8 mouse cellular contexts compared by ENCODE assay signal in the genomic region with DNA sequence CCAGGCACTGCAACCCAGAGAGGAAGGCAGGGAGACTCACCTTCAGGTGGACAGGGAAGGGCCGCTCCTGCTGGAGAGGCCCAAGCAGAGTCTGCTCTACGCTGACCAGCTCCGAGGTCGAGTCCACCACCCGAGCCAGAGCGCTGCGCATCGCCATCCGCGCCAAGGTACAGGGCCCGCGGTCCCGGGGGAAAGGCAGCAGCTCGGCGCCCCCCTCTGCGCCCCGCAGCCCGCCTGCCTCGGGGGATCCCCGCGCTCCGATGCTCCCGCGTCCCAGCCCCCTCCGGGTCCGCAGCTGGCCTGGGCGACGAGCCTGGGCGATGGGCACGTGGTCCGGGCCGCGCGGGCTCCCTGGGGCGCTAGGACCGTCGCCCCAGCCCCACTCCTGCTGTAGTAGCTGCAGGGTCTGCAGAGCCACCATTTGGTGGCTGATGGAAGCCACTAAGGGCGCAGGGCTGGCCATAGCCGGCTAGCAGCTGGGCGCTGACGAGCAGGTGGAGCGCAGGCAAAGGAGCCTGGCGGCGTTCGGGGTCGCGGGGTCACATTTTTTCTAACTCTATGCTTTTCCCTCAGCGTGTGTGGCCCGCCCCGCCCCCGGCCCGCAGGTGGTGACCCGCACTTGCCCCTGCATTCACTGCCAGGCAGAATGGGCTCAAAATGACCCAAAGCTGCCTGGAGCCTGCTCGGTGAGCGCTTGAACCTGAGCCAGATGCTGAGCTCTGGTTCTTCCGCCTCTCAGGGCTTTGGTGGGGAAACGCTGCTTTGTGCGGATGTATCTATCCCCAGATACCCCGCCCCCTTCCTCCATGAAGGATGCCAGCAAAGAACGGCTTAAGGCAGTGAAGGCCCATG. TPM values are rescaled to one million over a fixed set of nuclear protein-coding genes. Genes with fewer than 3 reads are reported as not detected.
DNase-seq lines count a peak whose midpoint lies in the region; ATAC-seq and TF ChIP-seq lines count a peak whose summit lies in the region.

TSS of gene Rnaseh2b (plus strand) at position 102 of the 852 bp plus-strand sequence.
TSS of gene Dleu7 (minus strand) at position 560 of the 852 bp plus-strand sequence.

- TF ChIP-seq CTCF in cerebellum, adult 2 months (IDR thresholded peaks at IDR 0.05; ENCODE audit: borderline replicate concordance, insufficient read depth, low read depth, low read length), result no peak
- TF ChIP-seq CTCF in forebrain, postnatal 0 days (IDR thresholded peaks at IDR 0.05; ENCODE audit: low read depth), result no peak

- 2% methylated on average over 60 of the region's 60 CpGs for WGBS in cerebellum, adult 2 months
- WGBS in forebrain, postnatal 0 days, result 2% methylated on average over 60 of the region's 60 CpGs
- under 1% methylated on average over 55 of the region's 60 CpGs for WGBS in hindbrain, embryonic 16.5 days
- WGBS in midbrain, embryonic 12.5 days, result 1% methylated on average over 59 of the region's 60 CpGs

- H3K4me2 ChIP-seq in forebrain, postnatal 0 days (ENCODE audit: low read depth), result peak within 1 kb of the TSS; percentile 99
- peak within 1 kb of the TSS; percentile 100 for H3K4me2 ChIP-seq in hindbrain, embryonic 16.5 days (ENCODE audit: low read length)
- peak within 1 kb of the TSS; percentile 99 for H3K4me2 ChIP-seq in midbrain, embryonic 12.5 days (replicated peaks)

- H3K27me3 ChIP-seq in cerebellum, adult 2 months (ENCODE audit: control insufficient read depth, insufficient read depth, low read length), result no peaks in the 10 kb centered on the region
- no peaks in the 10 kb centered on the region for H3K27me3 ChIP-seq in forebrain, postnatal 0 days (ENCODE audit: insufficient read depth, low read length)
- H3K27me3 ChIP-seq in hindbrain, embryonic 16.5 days (replicated peaks; ENCODE audit: control insufficient read depth, insufficient read depth, low read length), result no peaks in the 10 kb centered on the region
- H3K27me3 ChIP-seq in midbrain, embryonic 12.5 days, result peaks cover 11% of the 10 kb centered on the region

- no peaks in the 10 kb centered on the region for H3K9me3 ChIP-seq in forebrain, postnatal 0 days (ENCODE audit: low read length)
- no peaks in the 10 kb centered on the region for H3K9me3 ChIP-seq in hindbrain, embryonic 16.5 days (ENCODE audit: control insufficient read depth, low read length)
- no peaks in the 10 kb centered on the region for H3K9me3 ChIP-seq in midbrain, embryonic 12.5 days

- no peaks in the 10 kb centered on the region for H3K36me3 ChIP-seq in forebrain, postnatal 0 days (ENCODE audit: insufficient read depth)
- no peaks in the 10 kb centered on the region for H3K36me3 ChIP-seq in hindbrain, embryonic 16.5 days (ENCODE audit: control insufficient read depth, insufficient read depth, low read length)
- H3K36me3 ChIP-seq in midbrain, embryonic 12.5 days, result no peaks in the 10 kb centered on the region

- H3K9ac ChIP-seq in forebrain, postnatal 0 days, result peak within 1 kb of the TSS; percentile 89
- peak within 1 kb of the TSS; percentile 90 for H3K9ac ChIP-seq in hindbrain, embryonic 16.5 days (ENCODE audit: low read depth, low read length)
- H3K9ac ChIP-seq in midbrain, embryonic 12.5 days (replicated peaks), result peak within 1 kb of the TSS; percentile 62

- no peaks in the 10 kb centered on the region for H3K4me1 ChIP-seq in cerebellum, adult 2 months (ENCODE audit: control insufficient read depth, insufficient read depth, low read length)
- peaks cover 3% of the 10 kb centered on the region; the same call in 1 of the 2 replicates for H3K4me1 ChIP-seq in forebrain, postnatal 0 days (ENCODE audit: insufficient read depth)
- peaks cover 8% of the 10 kb centered on the region; the same call in 1 of the 2 replicates for H3K4me1 ChIP-seq in hindbrain, embryonic 16.5 days (ENCODE audit: control insufficient read depth, insufficient read depth, low read depth, low read length)
- peaks cover 15% of the 10 kb centered on the region for H3K4me1 ChIP-seq in midbrain, embryonic 12.5 days

- peak; percentile 9 for DNase-seq in adrenal gland, adult 2 months
- no peak for DNase-seq in adrenal gland, adult 8-10 months
- peak; percentile 14 to 29 for DNase-seq in cerebellum, adult 2 months
- DNase-seq in forebrain, postnatal 0 days, result peak; percentile 76
- DNase-seq in left cerebral cortex, adult 8-10 months (ENCODE audit: low spot score in 2 of 2), result peak; percentile 8
- DNase-seq in testis, postnatal 10 days (ENCODE audit: low spot score), result peak; percentile 68

- no peak for TF ChIP-seq POLR2A in cerebellum, adult 2 months (IDR thresholded peaks at IDR 0.05; ENCODE audit: borderline replicate concordance, insufficient read depth, low read length)

- peak within 1 kb of the TSS; percentile 51 for H3K4me3 ChIP-seq in cerebellum, adult 2 months (replicated peaks; ENCODE audit: insufficient read depth, low read depth, low read length)
- peak within 1 kb of the TSS; percentile 57 for H3K4me3 ChIP-seq in forebrain, postnatal 0 days (ENCODE audit: low read depth, low read length)
- H3K4me3 ChIP-seq in hindbrain, embryonic 16.5 days (ENCODE audit: low read length), result peak within 1 kb of the TSS; percentile 71
- H3K4me3 ChIP-seq in midbrain, embryonic 12.5 days, result peak within 1 kb of the TSS; percentile 57

- no peak within 1 kb of the TSS for H3K27ac ChIP-seq in cerebellum, adult 2 months (ENCODE audit: insufficient read depth, low read length)
- H3K27ac ChIP-seq in forebrain, postnatal 0 days (ENCODE audit: low read depth, low read length), result peak within 1 kb of the TSS; percentile 72
- peak within 1 kb of the TSS; percentile 66 for H3K27ac ChIP-seq in hindbrain, embryonic 16.5 days (ENCODE audit: low read depth, low read length)
- H3K27ac ChIP-seq in midbrain, embryonic 12.5 days (replicated peaks), result no peak within 1 kb of the TSS; the same call in 1 of the 2 replicates

- ATAC-seq in forebrain, postnatal 0 days, result peak; percentile 86
- ATAC-seq in hindbrain, embryonic 16.5 days, result peak; percentile 91
- ATAC-seq in midbrain, embryonic 12.5 days (ENCODE audit: low FRiP score, low read depth), result peak; percentile 88

RNA-seq across cellular contexts. Expression of gene Rnaseh2b, which starts in this region (rescaled TPM):
- 10 to 100 TPM; 15.0 to 17.3 TPM for total RNA-seq in adrenal gland, adult 2 months (2021)
- 0.65 and 0.92 TPM in 2 replicates for polyA plus RNA-seq in adrenal gland, adult 2 months (2012; rRNA removed)
- 10 to 100 TPM; 16.6 to 17.8 (median 17.4) TPM for total RNA-seq in adrenal gland, adult 8-10 months (2022)
- 13.0 and 16.0 TPM in 2 replicates for polyA plus RNA-seq in cerebellum, adult 2 months (2012; rRNA removed)
- total RNA-seq in forebrain, postnatal 0 days (2014; rRNA removed), result 20.7 and 21.3 TPM in 2 replicates
- 40.3 and 48.7 TPM in 2 replicates for polyA plus RNA-seq in forebrain, postnatal 0 days (2015; fragmentation: Nextera tagmentation; extraction: Ambion mirVana)
- polyA plus RNA-seq in hindbrain, embryonic 16.5 days (2015; fragmentation: Nextera tagmentation; extraction: Ambion mirVana), result 28.1 and 28.9 TPM in 2 replicates
- 10 to 100 TPM; 10.4 to 14.3 (median 13.1) TPM for total RNA-seq in left cerebral cortex, adult 8-10 months (2022)
- 65.3 and 69.5 TPM in 2 replicates for polyA plus RNA-seq in midbrain, embryonic 12.5 days (2016; fragmentation: Nextera tagmentation; extraction: Ambion mirVana)

RNA-seq across cellular contexts. Expression of gene Dleu7, which starts in this region (rescaled TPM):
- total RNA-seq in adrenal gland, adult 2 months (2021), result under 1 TPM in 1 of 2 experiments, not detected in 1; 0.24 TPM
- 0.20 TPM in 1 of 2 replicates, not detected in the other for polyA plus RNA-seq in adrenal gland, adult 2 months (2012; rRNA removed)
- under 1 TPM in 1 of 4 experiments, not detected in 3; 0.37 TPM for total RNA-seq in adrenal gland, adult 8-10 months (2022)
- 4.9 and 6.6 TPM in 2 replicates for polyA plus RNA-seq in cerebellum, adult 2 months (2012; rRNA removed)
- 29.3 and 30.1 TPM in 2 replicates for total RNA-seq in forebrain, postnatal 0 days (2014; rRNA removed)
- 15.8 and 19.6 TPM in 2 replicates for polyA plus RNA-seq in forebrain, postnatal 0 days (2015; fragmentation: Nextera tagmentation; extraction: Ambion mirVana)
- 15.0 and 21.7 TPM in 2 replicates for polyA plus RNA-seq in hindbrain, embryonic 16.5 days (2015; fragmentation: Nextera tagmentation; extraction: Ambion mirVana)
- 1 to 10 TPM; 6.2 to 8.1 (median 7.2) TPM for total RNA-seq in left cerebral cortex, adult 8-10 months (2022)
- polyA plus RNA-seq in midbrain, embryonic 12.5 days (2016; fragmentation: Nextera tagmentation; extraction: Ambion mirVana), result 4.8 and 5.1 TPM in 2 replicates

Comparison
In these comparisons a context has a peak if more than half of its experiments do, and no peak if none do; other contexts are left out.
1. RNA of gene Dleu7 (total RNA-seq): 29.3 to 30.1 TPM in forebrain, postnatal 0 days and 6.2 to 8.1 TPM in left cerebral cortex, adult 8-10 months; 0.24 TPM in adrenal gland, adult 2 months and 0.37 TPM in adrenal gland, adult 8-10 months; every median in the first group is over 4 times any median in the second.
2. H3K27ac ChIP-seq: peak in forebrain, postnatal 0 days (single experiment) and hindbrain, embryonic 16.5 days (single experiment); none in cerebellum, adult 2 months (single experiment) and midbrain, embryonic 12.5 days (single experiment).
3. Peak in every context shown above with its lines, with median percentiles within 50 percentile points of each other: H3K4me3 ChIP-seq, ATAC-seq, H3K4me2 ChIP-seq and H3K9ac ChIP-seq.